Mouse (Mus musculus) cerebellum, adult 2 months (tissue): ENCODE results near the gene Rad51.

Experiments
- CTCF ChIP-seq: fragments of 200-500 bp; IDR thresholded peaks from 2 replicates; pipeline ENCODE4 v1.5.1; 2011; ENCODE audit warnings: low read depth, mild to moderate bottlenecking, control low read depth, low read length, moderate library complexity, borderline replicate concordance; ENCODE audit not compliant: insufficient read depth
- POLR2A ChIP-seq: fragments of 200-500 bp; IDR thresholded peaks from 2 replicates; pipeline ENCODE4 v1.6.1; 2011; ENCODE audit warnings: low read length, control low read depth, borderline replicate concordance; ENCODE audit not compliant: insufficient read depth

DNA sequence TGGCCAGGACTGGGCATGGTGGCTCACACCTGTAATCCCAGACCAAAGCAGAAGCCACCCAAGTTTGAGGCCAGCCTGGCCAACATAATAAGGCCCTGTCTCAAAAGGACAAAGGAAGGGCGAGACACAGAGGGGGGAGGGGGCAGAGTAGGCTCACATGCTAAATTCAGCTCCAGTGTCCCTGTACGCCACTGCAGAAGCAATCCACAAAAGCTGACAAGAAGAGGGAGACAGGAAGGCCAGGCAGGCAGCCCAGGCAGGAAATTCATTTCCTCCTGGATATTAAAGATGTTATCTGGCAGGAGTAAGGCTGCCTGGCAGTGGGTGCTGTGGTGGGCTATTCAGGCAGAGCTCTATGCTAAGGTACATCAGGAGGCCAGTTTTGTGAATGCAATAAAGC lies 48.7 kb downstream of the Rad51 start:
- TF ChIP-seq CTCF = no peak
- no peak for TF ChIP-seq POLR2A
